Mouse (Mus musculus) ES-Bruce4 (cell line): Measurements from ENCODE around the gene Ing4.

Experiments
- CTCF ChIP-seq: IDR thresholded peaks from one replicate; pipeline ENCODE4 v1.8.1; 2011; ENCODE audit warnings: low read depth, low read length
- POLR2A ChIP-seq: IDR thresholded peaks from one replicate; pipeline ENCODE4 v1.8.1; 2011; ENCODE audit warnings: low read length; ENCODE audit not compliant: insufficient read depth

- no peak for TF ChIP-seq CTCF
- TF ChIP-seq POLR2A = no peak
Measured at GRCm38 (mm10) chr6:124995831-124996403, 43.6 kb upstream of the Ing4 start.
